Mouse (Mus musculus): ENCODE measurements around the gene Tpr.

- no peak for TF ChIP-seq POLR2A (IDR thresholded peaks at IDR 0.05; ENCODE audit: extremely low read depth, insufficient read depth, low read length)
- no peak for TF ChIP-seq CTCF (IDR thresholded peaks at IDR 0.05; ENCODE audit: low read depth, low read length)
These were observed 49.1 kb downstream of the Tpr start for GRCm38 (mm10) chr1:150441731-150442130.

All from liver, adult 2 months (tissue).